Mouse (Mus musculus) heart, embryonic 12.5 days (tissue): ENCODE data around the gene Tff2. TPM values are rescaled to one million over a fixed set of nuclear protein-coding genes. Genes with fewer than 3 reads are reported as not detected.

Experiments used
- ATAC-seq: fragments of 200-750 bp; cut with Nextera tagmentation; 2 replicates; pipeline ENCODE4 v1.8.0; 2017; ENCODE audit warnings: moderate TSS enrichment, moderate library complexity; ENCODE audit not compliant: insufficient number of reproducible peaks, low FRiP score
- H3K27ac ChIP-seq: fragments of 300-500 bp; sonication (generic); 2 replicates; pipeline ENCODE4 v1.5.1; 2016; ENCODE audit warnings: mild to moderate bottlenecking, moderate library complexity; ENCODE audit not compliant: poor library complexity, severe bottlenecking
- H3K27me3 ChIP-seq: fragments of 300-500 bp; sonication (generic); replicated peaks from 2 replicates; pipeline ENCODE4 v1.6.1; 2016; ENCODE audit warnings: mild to moderate bottlenecking, moderate library complexity
- H3K36me3 ChIP-seq: fragments of 300-500 bp; sonication (generic); 2 replicates; pipeline ENCODE4 v1.6.1; 2016; ENCODE audit warnings: mild to moderate bottlenecking, moderate library complexity
- H3K4me1 ChIP-seq: fragments of 300-500 bp; sonication (generic); replicated peaks from 2 replicates; pipeline ENCODE4 v1.6.1; 2016; ENCODE audit warnings: mild to moderate bottlenecking
- H3K4me2 ChIP-seq: fragments of 300-500 bp; sonication (generic); 2 replicates; pipeline ENCODE4 v1.6.1; 2016; ENCODE audit warnings: mild to moderate bottlenecking, moderate library complexity
- H3K4me3 ChIP-seq: fragments of 300-500 bp; sonication (generic); 2 replicates; pipeline ENCODE4 v1.5.1; 2016; ENCODE audit warnings: mild to moderate bottlenecking
- H3K9ac ChIP-seq: fragments of 300-500 bp; sonication (generic); 2 replicates; pipeline ENCODE4 v1.6.1; 2016; ENCODE audit warnings: mild to moderate bottlenecking, moderate library complexity
- H3K9me3 ChIP-seq: fragments of 300-500 bp; sonication (generic); replicated peaks from 2 replicates; pipeline ENCODE4 v1.6.1; 2016; ENCODE audit warnings: mild to moderate bottlenecking, moderate library complexity
- WGBS: fragments of 180-500 bp; shearing (Covaris S2); methylation state at CpG from one replicate; pipeline ENCODE4 v1.1.7; 2016; 5-methylcytosine and 5-hydroxymethylcytosine counted together
- polyA plus RNA-seq: library from polyadenylated mRNA; unstranded; fragments of >200 nt; fragmentation: Nextera tagmentation; extraction: Ambion mirVana; gene quantifications from 2 replicates; pipeline ENCODE4 v1.2.1, GENCODE M21; 2016

Gene Tff2
- polyA plus RNA-seq, 1 experiment from 2014 or later, result not detected

GRCm38 (mm10) chr17:31116063-31116462 lies 28.0 kb downstream of the Tff2 start:
- no peaks in the 10 kb centered on the region for H3K36me3 ChIP-seq
- no peaks in the 10 kb centered on the region for H3K4me1 ChIP-seq
- H3K9me3 ChIP-seq, result no peaks in the 10 kb centered on the region
- H3K9ac ChIP-seq, result no peak overlapping the region
- H3K27me3 ChIP-seq, result no peaks in the 10 kb centered on the region; the same call in 1 of the 2 replicates
- 45% methylated on average over 6 of the region's 6 CpGs for WGBS
- ATAC-seq, result no peak
- no peak overlapping the region for H3K4me2 ChIP-seq
- H3K4me3 ChIP-seq, result no peak overlapping the region
- H3K27ac ChIP-seq, result no peak overlapping the region

DNA sequence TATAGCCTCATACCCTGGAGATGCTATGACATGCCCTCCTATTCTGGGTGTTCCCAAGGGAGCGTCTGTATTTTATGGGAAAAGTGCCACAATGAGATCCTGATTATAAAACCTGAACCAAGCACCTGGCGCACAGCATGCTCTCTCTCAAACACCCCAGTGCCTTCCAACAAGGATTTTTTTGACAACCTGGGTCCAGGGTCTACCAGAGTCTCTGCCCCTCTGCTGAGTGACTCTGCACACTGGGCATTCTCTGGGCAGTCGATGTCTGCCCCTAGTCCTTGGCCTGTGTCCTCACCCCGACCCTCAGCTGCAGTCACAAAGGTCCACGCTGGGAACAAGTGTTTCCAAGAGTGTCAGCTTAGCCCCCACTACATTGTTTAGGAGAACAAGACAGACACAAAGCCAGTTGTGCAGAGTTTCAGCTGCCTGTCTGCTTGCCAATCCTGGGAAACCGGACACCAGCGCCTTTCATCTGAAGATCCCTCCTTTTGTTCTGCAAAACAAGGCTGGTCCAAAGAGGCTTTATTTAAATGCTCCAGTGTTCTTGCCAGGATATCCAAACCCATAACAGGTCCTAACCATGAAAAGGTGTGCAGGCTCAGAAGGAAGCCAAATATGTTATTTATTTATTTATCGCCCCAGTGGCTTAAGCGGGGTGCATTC lies 30.8 kb downstream of the Tff2 start:
- Histone ChIP-seq H3K4me2 (no peak overlapping the region), H3K27ac (no peak overlapping the region), H3K4me3 (no peak overlapping the region), H3K9ac (no peak overlapping the region), H3K4me1 (no peaks in the 10 kb centered on the region), H3K27me3 (no peaks in the 10 kb centered on the region), H3K36me3 (peaks cover 4% of the 10 kb centered on the region; the same call in 1 of the 2 replicates), H3K9me3 (no peaks in the 10 kb centered on the region)
- ATAC-seq, result no peak
- 73% methylated on average over 9 of the region's 9 CpGs for WGBS

DNA sequence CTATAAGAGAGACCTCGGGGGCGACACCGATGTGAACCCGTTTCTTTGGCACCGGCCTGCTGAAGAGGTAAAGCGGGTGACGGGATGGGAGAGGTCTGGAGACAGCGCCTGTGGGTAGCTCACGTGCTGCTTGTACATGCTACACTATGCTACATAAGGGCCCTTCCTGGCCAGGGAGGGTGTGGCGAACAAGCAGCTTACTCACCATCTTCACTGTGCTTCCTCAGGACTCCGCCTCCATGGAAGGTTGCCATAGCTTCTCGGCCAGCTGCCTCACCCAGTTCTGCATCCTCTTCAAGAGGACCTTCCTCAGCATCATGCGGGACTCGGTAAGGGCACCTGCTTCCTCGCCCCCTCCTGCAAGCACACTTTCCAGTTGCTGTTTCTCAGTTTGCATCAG lies 35.7 kb downstream of the Tff2 start:
- no peak for ATAC-seq
- Histone ChIP-seq H3K4me1 (no peaks in the 10 kb centered on the region), H3K9ac (no peak overlapping the region), H3K4me2 (no peak overlapping the region), H3K27me3 (no peaks in the 10 kb centered on the region), H3K4me3 (no peak overlapping the region), H3K27ac (no peak overlapping the region), H3K9me3 (no peaks in the 10 kb centered on the region), H3K36me3 (peaks cover 4% of the 10 kb centered on the region; the same call in 1 of the 2 replicates)
- 84% methylated on average over 15 of the region's 15 CpGs for WGBS

DNA sequence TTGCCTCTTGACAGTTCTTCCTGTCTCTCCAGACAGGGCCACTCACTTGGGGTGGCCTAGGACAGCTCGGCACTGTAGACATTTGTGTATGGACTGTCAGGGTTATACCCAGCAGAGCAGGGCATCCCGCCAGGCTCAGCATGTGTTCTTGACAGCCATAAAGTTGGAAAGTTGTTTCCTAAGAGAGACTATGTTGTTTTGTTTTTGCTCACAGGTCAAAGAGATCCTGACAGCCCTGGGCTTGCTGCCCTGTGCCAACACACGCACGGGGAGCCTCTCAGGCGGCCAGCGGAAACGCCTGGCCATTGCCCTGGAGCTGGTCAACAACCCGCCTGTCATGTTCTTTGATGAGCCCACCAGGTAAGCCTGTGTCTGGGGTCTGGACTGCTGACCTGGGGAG lies 40.3 kb downstream of the Tff2 start:
- H3K36me3 ChIP-seq, result peaks cover 4% of the 10 kb centered on the region; the same call in 1 of the 2 replicates
- no peak overlapping the region for H3K27ac ChIP-seq
- H3K4me3 ChIP-seq, result no peak overlapping the region
- H3K4me1 ChIP-seq, result 0 out of 2 replicates have a peak, but pooled peaks cover under 1% of the 10 kb centered on the region
- no peaks in the 10 kb centered on the region for H3K9me3 ChIP-seq
- 86% methylated on average over 8 of the region's 8 CpGs for WGBS
- H3K9ac ChIP-seq, result no peak overlapping the region
- 0 out of 2 replicates have a peak, but pooled peaks cover 7% of the 10 kb centered on the region for H3K27me3 ChIP-seq
- no peak overlapping the region for H3K4me2 ChIP-seq
- no peak for ATAC-seq

DNA sequence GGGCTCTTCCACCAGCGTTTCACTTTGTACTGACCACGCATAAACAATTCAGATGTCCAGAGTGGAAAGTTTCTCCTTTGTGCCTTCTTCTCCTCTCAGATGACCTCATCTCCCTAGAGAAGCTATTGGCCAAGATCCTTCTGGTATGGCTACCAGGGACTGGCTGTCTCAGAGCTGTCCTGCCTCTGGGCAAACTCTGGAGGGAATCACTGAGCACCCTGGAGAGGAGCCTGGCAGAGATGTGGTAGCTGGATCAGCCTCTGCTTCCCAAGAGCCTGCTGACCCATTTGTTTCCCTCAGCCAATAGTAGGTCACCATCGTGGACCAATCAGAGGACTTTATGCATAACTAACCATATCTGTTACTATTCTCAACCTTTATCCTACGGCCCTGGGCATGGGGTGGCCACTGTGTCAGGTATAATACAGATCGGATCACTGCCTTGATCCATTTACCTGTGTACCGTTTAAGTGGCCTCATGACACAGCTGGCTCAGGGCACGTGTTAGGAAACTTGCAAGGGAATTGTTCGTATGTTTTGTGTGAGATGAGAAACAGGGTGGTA lies 41.0 kb downstream of the Tff2 start:
- Histone ChIP-seq H3K4me2 (no peak overlapping the region), H3K36me3 (no peaks in the 10 kb centered on the region), H3K4me3 (no peak overlapping the region), H3K27me3 (0 out of 2 replicates have a peak, but pooled peaks cover 7% of the 10 kb centered on the region), H3K9ac (no peak overlapping the region), H3K9me3 (no peaks in the 10 kb centered on the region), H3K4me1 (0 out of 2 replicates have a peak, but pooled peaks cover 5% of the 10 kb centered on the region), H3K27ac (no peak overlapping the region)
- WGBS, result 83% methylated on average over 8 of the region's 8 CpGs
- ATAC-seq, result no peak

DNA sequence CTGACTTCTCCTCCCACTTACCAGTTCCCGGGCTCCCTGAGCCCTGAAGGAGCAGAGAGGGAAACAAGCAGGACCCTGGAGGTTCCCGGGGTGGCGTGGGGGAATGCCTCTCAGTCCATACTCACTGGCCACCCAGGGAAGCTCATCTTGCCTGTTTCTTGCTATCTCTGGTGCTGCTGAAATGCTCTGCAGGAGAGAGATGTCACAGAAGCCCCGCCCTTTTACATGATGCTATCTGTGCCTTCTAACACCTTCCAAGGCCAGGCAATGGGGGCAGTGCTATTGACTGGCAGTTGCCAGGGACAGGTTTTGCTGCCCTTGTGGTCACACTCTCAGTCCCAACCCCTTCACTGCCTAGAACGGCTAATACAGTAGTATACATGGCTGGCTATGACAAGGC lies 45.3 kb downstream of the Tff2 start:
- H3K9ac ChIP-seq, result no peak overlapping the region
- 45% methylated on average over 5 of the region's 5 CpGs for WGBS
- H3K9me3 ChIP-seq, result 0 out of 2 replicates have a peak, but pooled peaks cover 8% of the 10 kb centered on the region
- 0 out of 2 replicates have a peak, but pooled peaks cover 5% of the 10 kb centered on the region for H3K4me1 ChIP-seq
- peaks cover 6% of the 10 kb centered on the region for H3K36me3 ChIP-seq
- no peak overlapping the region for H3K4me2 ChIP-seq
- H3K4me3 ChIP-seq, result no peak overlapping the region
- peaks cover 15% of the 10 kb centered on the region; the same call in 1 of the 2 replicates for H3K27me3 ChIP-seq
- no peak overlapping the region for H3K27ac ChIP-seq
- ATAC-seq, result no peak

- Histone ChIP-seq H3K4me1 (peaks cover 11% of the 10 kb centered on the region), H3K27ac (no peak overlapping the region), H3K4me3 (no peak overlapping the region), H3K36me3 (peaks cover 6% of the 10 kb centered on the region), H3K4me2 (no peak overlapping the region), H3K9ac (no peak overlapping the region), H3K27me3 (peaks cover 15% of the 10 kb centered on the region; the same call in 1 of the 2 replicates), H3K9me3 (peaks cover 14% of the 10 kb centered on the region; the same call in 1 of the 2 replicates)
- WGBS, result 92% methylated on average over 2 of the region's 2 CpGs
- no peak for ATAC-seq
Observed at GRCm38 (mm10) chr17:31096893-31097292, 47.2 kb downstream of the Tff2 start.

DNA sequence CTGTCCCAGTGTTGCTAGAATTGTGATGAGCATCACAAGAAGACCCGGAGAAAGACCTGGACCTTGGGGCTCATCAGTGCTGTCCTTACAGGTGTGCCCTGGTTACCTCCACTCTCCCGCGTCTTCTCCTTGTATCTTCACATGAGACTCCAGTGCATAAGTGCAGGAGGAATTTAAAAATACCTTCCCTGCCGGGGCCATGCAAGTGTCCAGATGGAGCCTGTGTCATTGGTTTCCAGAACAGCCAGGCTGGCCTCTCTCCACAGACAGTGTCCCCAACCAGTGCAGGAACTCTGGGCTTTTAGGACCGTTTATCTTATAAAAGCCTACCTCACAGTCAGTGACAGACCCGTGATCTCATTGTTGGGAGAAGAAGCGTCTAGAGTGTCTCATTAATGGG lies 48.5 kb downstream of the Tff2 start:
- WGBS, result 81% methylated on average over 7 of the region's 7 CpGs
- Histone ChIP-seq H3K9me3 (peaks cover 14% of the 10 kb centered on the region; the same call in 1 of the 2 replicates), H3K4me2 (no peak overlapping the region), H3K27ac (no peak overlapping the region), H3K27me3 (peaks cover 15% of the 10 kb centered on the region), H3K4me1 (peaks cover 23% of the 10 kb centered on the region), H3K4me3 (no peak overlapping the region), H3K9ac (no peak overlapping the region), H3K36me3 (peaks cover 6% of the 10 kb centered on the region)
- ATAC-seq, result no peak

- peaks cover 6% of the 10 kb centered on the region for H3K36me3 ChIP-seq
- no peak for ATAC-seq
- 59% methylated on average over 5 of the region's 5 CpGs for WGBS
- no peak overlapping the region for H3K4me2 ChIP-seq
- H3K4me1 ChIP-seq, result peaks cover 31% of the 10 kb centered on the region
- no peak overlapping the region for H3K27ac ChIP-seq
- H3K9me3 ChIP-seq, result peaks cover 14% of the 10 kb centered on the region; the same call in 1 of the 2 replicates
- no peak overlapping the region for H3K4me3 ChIP-seq
- peaks cover 15% of the 10 kb centered on the region for H3K27me3 ChIP-seq
- no peak overlapping the region for H3K9ac ChIP-seq
Observed at GRCm38 (mm10) chr17:31094781-31095180, 49.3 kb downstream of the Tff2 start.
